Mouse (Mus musculus) activated CD4-positive, CD25-positive, alpha-beta regulatory T cell, adult 9 weeks (primary cell): ENCODE results near the gene Gm10378. TPM values are rescaled to one million over a fixed set of nuclear protein-coding genes. Genes with fewer than 3 reads are reported as not detected.

Experiments
- polyA plus RNA-seq: library from polyadenylated mRNA; unstranded; fragments of 100-300 nt; shearing (Covaris generic); gene quantifications from one replicate; pipeline ENCODE4 v1.2.1, GENCODE M21; 2017

The Gm10378 gene
- not detected for polyA plus RNA-seq

GRCm38 (mm10) chr14:42655638-42656037, at the start of gene Gm10378:
Gene Gm10378 (plus strand): TSS chr14:42655938.

GRCm38 (mm10) chr14:42641817-42642216, 13.9 kb upstream of the Gm10378 start, which contains the start of gene Gm3633:
Gene Gm3633 (minus strand): TSS chr14:42641917.

Other genes starting within 250 kb of the Gm10378 start
- gene Gm8005, start 216.3 kb upstream of the Gm10378 start, polyA plus RNA-seq = not detected
- not detected for gene Gm8011, start 192.1 kb upstream of the Gm10378 start, polyA plus RNA-seq
- gene Gm8020, start 153.6 kb upstream of the Gm10378 start, polyA plus RNA-seq = not detected
- gene Gm8024, start 131.7 kb upstream of the Gm10378 start, polyA plus RNA-seq = not detected
- not detected for gene Gm17124, start 56.1 kb upstream of the Gm10378 start, polyA plus RNA-seq
- not detected for gene Gm3633, start 14.0 kb upstream of the Gm10378 start, polyA plus RNA-seq
- gene Gm3015, start 112.9 kb downstream of the Gm10378 start, polyA plus RNA-seq = not detected
- not detected for gene Gm10377, start 142.0 kb downstream of the Gm10378 start, polyA plus RNA-seq
- not detected for gene Gm21977, start 197.5 kb downstream of the Gm10378 start, polyA plus RNA-seq